Mouse (Mus musculus) thymus, postnatal 36 days (tissue): ENCODE measurements around the gene Mecr.

Experiments used
- DNase-seq, 2 experiments: peaks; one replicate each; pipeline ENCODE4 v3.0.0; 2022; ENCODE audit warnings: mixed read lengths in 2 of 2

Gene Mecr

DNA sequence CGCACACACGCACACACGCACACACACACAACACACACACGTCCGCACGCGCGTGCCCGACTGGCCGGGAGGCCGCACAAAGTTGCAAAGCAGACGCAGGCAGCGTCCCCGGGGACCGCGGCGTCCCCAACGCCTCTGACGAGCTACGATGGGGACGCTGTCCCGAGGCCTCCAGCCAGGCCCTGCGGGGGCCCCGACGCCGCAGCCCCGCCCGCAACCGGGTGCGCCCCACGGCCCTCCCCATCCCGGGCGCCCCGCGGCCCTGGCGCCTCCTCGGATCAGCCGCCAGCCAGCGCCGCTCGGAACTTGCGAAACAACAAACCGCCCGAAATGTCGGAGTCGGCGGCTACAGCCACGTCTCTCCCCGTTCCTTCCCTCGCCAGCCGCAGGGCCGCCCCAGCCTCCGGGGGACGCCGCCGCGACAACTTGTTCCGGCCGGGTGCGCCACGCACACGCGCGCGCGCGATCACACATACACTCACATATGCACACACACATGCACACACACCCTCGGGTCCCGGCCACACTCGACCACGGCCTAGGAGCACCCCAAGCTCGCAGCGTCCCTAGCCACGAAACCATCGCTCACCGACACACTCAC lies 6.3 kb upstream of the Mecr start:
- DNase-seq, result peak in 1 of 2 experiments; percentile 19

- DNase-seq, result peak; percentile 80 to 84
Measured at GRCm38 (mm10) chr4:131837872-131838524, 5.3 kb upstream of the Mecr start, which contains the start of gene Ptpru. TSS of gene Ptpru (minus strand) at chr4:131838288.

DNA sequence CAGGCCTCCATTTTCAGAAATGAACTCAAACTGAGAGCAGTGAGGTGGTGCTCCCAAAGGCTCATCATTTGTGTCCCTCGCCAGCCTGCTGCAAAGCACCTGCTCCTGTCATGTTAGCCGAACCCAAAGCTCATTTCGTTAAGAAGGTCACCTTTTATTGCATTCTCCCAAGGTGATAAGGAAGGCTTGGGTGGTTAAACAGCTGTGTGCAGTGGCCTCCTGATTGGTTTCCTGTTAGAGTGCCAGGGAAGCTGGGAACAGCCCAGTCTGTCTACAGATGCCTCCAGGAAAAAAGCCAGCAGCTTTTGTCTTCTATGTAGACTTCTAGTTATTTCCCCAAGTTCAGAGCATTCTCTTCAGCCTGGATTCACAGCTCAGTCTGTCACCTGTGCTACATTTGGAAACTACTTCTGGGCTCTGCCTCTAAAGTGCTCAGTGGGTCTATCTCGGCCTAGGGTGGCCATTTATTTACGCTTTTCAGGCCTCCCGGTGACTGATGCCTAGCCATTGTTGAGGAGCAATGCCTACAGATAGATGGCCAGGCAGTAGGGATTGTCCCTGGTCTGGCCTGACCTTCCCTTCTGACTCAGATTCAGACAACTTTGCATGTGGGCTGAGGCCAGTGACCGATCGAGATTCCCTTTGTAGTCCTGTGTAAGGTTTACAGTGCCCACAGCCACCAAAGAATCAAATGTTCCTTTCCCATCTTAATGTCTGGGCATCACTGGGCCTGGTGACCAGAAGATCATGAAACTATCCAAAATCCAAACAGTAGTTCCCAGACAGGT lies 2.9 kb downstream of the Mecr start:
- DNase-seq, result no peak

DNA sequence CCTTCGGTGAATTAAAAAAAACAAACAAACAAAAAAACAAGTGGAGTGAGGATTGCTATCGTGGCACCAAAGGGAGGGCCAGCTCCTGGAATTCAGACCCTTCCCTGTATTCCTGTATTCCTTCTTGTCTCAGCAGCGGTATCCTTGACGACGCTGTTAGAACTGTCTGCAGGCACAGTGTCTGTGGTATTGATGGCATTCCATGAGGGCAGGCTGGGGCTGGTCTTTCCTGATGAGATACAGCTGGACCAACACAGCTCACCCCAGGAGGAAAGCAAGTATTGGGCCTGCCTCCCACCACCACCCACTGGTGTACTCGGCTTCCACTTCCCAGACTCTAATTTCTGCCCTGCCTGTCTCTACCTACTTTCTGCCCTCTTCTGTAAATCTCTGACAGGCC lies 4.8 kb downstream of the Mecr start:
- no peak for DNase-seq

- DNase-seq, result no peak
Measured at GRCm38 (mm10) chr4:131849986-131850638, 6.8 kb downstream of the Mecr start.

DNA sequence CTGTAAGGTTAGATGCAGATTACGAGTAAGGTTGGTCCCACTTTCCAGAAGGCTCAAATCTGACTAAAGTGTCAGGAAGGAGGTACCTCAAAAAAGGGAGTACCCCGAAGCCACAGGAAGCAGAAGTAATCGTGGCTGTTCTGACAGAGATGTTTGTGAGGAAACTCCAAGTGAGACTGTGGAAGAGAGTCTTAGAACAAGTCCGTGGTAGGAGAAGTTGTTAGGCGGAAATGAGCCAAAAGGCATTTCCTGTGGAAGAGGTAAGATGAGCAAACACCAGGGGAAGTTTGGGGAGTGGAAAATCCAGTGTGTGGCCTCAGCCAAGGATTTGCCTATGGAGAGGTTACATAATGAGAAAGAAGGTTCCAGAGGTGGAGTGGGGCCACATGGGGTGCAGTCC lies 11.7 kb downstream of the Mecr start:
- DNase-seq, result no peak

DNA sequence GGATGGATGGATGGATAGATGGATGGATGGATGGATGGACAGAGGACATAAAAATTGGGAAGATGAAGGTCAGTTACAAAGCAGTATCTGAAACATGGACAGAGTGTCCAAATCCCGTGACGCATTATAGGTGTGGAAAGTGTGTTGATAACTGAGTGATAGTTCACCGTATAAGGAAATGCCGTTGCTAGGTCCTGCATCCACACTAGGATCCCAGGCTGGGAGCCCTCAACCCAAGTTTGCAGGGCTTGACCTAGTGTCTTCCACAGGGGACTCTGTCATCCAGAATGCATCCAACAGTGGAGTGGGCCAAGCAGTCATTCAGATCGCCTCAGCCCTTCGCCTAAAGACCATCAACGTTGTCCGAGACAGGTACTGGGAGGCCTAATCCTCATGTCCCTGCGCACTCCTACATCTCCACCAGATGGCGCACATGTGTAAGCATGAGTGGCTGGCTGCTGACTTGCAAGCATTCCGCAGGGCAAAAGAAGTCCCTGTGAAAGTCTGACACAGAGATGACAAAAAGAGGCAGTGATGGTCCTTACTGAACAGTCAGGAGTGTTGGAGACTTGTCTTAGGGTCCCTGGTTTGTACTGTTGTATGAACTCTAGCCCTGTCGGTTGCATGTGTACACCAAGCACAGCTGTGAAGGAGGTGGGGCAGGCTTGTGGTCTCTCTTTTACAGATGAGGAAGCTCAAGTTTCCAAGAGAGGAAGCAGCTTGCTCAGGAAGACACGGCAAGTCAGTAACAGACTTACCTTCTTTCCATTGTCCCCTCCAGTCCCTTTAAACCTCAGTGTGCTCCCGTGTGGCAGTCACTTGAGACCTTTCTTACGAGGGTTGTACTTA lies 17.4 kb downstream of the Mecr start:
- peak; percentile 78 to 81 for DNase-seq

DNA sequence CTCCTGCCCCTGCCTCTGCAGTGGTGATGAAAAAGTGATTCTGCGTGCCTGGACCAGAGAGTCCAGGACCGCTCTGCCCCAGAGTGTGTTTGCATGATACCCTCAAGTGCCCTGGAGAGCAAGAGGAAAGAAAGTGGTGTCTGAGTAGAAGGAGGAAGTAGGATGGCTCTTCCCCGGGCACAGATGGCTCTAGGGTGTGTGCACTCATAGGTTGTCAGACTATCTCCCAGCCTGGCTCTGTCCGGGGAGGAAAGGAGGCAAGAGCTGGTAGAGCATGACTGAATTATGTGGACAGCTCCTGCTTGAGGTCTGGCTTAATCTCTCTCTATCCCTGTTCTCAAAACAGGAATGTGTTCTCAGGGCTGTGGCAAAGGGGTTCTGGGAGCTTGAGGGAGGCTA lies 18.1 kb downstream of the Mecr start:
- peak in 1 of 2 experiments; percentile 30 for DNase-seq

- DNase-seq, result no peak
Measured at GRCm38 (mm10) chr4:131872672-131873292, 29.5 kb downstream of the Mecr start.

DNA sequence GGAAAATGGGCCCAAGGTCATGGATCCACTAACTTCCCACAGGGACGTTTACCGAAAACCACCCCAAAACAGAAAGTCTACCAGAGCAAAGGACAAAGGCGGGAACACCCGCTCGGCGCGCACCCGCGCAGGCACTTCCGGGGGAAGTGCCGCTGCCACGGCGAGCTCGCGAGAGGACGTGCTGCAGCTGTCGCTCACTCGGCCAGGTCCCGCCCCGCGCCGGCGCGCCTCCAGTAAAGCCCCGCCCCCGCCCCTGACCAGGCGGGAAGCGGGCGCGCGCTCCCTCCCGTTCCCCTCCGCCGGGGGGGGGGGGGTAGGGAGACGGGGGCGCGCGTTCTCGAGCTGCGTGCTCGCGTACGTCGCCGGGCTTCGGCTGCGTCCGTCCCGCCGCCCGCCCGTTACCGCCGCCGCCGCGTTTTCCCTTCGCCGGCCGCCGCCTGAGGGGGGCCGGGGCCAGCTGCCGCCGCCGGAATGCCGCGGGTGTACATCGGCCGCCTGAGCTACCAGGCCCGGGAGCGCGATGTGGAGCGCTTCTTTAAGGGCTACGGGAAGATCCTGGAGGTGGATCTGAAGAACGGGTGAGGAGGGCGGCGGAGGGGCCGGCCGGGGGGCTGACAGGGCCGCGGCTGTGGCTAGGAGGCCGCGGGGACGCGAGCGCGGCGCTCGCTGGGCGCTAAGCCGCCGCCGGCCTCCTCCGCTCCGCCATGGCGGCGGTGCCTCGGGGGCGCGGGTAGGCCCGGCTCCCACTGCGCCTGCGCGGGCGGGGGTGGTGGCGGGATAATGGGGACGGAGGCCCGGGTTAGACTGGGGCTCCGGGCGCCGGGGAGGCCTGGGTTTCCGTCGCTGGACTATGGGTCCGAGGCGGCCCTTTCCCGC lies 30.3 kb downstream of the Mecr start, which contains the start of gene Srsf4:
Gene Srsf4, plus strand, starts transcription at position 325 of the 876 bp plus-strand sequence.
- DNase-seq, result peak; percentile 93 to 96

- DNase-seq, result no peak
Measured at GRCm38 (mm10) chr4:131874169-131874536, 30.9 kb downstream of the Mecr start.

DNA sequence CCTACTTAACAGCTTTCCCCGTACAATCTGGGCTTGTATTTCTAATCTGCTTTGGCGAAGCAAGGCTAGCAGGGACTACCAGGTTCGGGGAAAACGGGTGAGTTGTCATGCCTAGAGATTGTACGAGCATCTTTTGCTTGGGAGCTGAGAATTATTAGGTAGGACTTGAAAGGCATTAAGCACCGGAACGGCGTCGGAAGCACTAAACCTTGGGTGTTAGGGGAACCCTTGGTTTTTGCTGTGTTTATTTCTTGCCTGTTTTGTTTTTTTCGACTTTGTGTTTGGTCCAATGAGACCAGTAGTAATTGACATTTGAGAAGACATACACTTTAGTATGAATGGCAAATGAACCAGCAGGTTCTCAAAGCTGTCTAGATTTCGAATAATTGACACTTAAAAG lies 31.3 kb downstream of the Mecr start:
- no peak for DNase-seq

GRCm38 (mm10) chr4:131875242-131875641 lies 32.0 kb downstream of the Mecr start:
- DNase-seq, result no peak

DNA sequence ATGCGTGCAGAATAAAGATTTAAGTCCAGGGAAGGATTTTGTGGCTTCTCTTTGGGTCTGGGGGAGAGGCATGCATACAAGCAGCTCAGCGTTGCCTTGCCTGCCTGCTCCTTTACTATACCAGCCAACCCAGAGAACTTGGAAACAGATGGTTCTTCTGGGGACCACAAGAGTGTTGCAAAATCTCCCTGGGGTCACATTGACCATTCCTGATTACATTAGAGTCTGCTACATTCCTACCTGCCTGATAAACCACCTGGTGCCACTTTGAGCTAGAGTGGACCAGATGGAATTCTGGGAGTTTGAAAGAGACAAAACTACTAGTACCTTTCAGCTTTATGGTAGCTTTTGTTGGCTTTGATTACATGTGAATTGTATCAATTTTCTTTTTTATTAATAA lies 33.6 kb downstream of the Mecr start:
- no peak for DNase-seq

GRCm38 (mm10) chr4:131879692-131880091 lies 36.4 kb downstream of the Mecr start:
- DNase-seq, result no peak

DNA sequence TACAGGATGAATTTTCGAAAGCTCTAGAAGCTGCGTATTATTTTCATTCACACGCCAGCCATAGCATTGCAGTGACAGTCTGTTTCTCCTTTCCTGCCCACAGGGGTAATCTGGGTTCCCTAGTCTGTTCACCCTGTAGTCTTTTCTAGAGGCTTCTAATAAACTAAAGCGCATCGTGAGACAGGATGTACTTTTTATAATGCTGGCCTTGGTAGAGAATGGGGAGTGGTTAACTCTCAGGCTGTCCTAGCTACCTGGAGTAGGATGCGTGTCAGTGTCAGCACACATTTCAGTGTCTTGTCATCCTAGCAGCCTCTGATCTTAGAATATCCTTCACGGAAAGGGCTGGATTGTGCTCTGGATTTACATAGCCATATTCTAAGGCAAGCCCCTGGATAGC lies 38.0 kb downstream of the Mecr start:
- no peak for DNase-seq

DNA sequence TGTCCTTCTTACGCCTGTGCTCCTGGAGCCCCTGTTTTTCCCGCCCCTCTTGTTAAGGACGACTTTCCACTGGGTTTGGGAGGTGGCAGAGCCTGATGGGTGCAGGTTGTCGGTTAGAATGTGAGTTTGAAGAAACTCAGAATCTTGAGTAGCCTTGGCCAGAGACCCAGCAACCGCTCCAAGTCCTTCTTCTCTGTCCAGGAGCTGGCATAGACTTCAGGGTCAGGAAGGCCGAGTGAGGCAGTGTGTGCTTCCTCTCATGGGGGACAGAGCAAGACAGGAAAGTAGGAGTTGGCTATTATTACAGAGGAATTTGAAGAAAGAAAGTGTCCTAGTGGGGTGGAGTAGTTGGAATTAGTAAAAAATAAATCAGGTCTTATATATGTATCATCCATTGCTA lies 40.3 kb downstream of the Mecr start:
- no peak for DNase-seq

DNA sequence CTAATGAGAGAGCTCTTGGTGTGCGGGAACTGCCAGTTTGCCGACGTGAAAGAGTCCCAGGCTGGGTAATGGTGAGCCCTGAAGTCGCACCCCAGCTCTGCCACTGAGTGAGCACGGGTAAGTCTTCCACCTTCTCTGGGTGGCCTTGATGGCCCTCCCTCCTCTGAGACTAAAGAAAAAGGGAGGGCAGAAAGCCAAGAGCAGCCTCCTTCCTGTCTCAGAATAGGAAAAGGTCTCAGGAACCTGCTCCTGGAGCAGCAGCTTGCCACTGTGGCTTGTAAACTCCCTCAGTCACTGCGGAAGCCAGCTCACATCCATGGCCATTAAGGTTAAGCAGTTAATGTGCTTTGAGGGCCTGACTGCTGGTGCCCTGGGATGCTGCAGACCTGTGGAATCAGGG lies 42.1 kb downstream of the Mecr start:
- DNase-seq, result no peak

DNA sequence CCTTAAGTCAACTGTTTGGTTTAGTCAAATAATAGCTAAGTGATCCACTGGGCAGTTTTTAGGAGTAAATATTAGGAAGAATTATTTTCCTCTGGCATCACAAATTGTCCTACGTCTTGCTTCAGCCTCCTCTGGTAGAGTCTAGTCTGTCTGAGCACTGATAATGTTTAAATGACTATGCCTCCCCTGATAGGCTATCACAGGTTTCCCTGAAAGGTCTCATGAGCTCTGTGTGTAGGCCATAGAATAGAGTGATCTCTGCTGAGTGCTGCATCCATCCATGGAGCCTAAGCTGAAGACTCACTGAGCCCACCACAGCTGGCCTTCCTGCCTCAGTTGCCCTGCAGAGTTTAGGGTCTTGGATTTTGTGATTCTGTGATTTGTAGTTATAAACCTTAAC lies 45.3 kb downstream of the Mecr start:
- no peak for DNase-seq

DNA sequence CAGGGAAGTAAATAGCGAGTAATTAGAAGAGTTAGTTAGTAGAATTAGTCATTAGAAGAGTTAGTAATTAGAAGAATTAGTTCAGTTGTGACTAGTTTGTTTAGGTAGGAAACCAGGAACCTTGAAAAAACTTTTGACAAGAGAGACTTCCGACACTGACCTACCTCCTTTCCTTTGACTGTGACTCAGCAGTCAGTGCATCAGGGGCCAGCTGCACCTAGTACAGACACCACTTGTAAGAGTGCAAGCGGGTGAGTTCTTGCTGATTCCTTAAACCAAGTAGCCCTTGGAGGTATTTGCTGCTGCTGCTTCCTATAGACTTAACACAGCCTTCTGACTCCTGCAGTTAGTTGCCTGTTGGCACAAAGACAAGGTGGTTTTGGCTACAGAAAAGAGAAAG lies 47.4 kb downstream of the Mecr start:
- no peak for DNase-seq

DNA sequence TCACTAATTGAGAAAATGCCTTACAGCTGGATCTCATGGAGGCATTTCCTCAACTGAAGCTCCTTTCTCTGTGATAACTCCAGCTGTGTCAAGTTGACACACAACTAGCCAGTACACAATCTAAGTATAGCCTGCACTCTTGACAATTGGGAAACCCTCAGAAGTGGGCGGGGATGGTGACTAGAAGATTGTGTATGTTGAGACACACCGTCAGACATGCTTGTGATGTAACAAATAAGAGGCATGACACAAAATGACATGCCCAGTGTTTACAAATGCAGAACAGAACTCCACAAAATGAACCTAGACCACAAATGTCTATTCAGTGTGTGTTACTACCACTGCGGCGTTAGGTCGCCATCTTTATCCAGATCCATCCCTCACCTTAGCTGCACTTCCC lies 53.8 kb downstream of the Mecr start:
- DNase-seq, result no peak
